Mouse (Mus musculus) right cerebral cortex, adult 2 months (tissue): ENCODE measurements at regions not wholly inside any gene's neighbourhood (a gene's known extent, or its start where the extent isn't known, plus 50 kb on each side); places are given as distances from the start of the nearest gene placed in this dataset.

Experiments
- DNase-seq, 2 experiments: peaks; one replicate each; pipeline ENCODE4 v3.0.0; 2021 to 2022; ENCODE audit warnings: low spot score in 2 of 2

DNA sequence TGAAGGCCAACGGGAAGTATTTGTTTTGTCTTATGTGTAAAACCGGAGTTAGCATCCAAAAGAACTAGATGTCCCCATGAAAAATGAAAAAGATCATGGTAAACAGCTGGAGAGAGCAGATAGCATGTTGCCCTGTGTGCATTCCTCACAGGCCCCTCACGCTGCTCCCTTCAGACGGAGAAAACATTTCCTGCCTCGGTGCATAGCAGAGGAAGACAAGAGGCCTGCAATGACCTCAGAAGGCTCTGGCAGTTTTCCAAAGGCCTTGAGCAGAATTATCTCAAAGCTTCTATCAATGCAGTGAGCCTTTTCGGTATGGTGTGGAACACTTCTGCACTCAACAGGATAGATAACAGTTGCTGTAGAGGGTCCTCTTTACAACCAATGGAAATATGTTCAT, 101.3 kb upstream of the Ccn2 start:
- DNase-seq, result no peak

GRCm38 (mm10) chr10:24519795-24520512, 75.3 kb upstream of the Ccn2 start:
- DNase-seq, result no peak

DNA sequence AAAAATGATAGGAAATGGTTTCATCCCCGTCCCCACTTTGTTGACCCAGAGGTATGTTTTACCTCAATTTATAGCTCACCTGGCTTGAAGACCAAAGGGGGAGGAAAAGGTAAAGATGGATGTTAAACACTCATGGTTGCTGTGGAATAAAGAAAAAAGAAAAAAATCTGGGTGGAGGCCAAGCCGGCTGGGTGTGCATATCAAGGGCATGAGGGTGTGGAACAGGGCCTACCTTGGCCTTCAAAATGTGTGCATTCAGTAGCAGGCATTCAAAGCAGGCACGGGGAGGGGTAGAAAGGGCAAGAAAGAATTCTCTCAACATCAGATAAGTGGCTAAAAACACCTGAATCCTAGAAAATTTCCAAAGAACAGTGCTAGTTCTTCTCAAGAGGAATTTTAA, 74.7 kb upstream of the Ccn2 start:
- no peak for DNase-seq

DNA sequence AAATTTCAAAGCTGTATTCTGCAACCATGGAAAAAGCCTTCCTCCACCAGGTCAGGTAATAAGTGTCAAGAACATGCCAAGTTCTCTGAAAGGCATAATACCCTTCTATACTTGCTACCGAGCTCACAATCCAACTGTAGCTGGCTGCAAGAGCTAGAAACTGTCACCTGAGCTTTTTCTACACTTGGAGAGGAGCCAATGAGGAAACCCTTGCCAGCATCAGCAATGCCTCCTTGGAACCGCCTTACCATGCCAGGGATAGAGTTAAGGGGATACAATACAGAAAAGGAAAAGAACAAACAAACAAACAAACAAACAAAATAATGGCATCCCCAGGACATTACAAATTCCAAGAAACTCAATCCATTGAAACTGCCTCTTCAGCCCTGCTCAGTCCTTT, 62.5 kb upstream of the Ccn2 start:
- DNase-seq, result no peak

- DNase-seq, result no peak
These were observed 60.3 kb upstream of the Ccn2 start for GRCm38 (mm10) chr10:24534901-24535300.

- no peak for DNase-seq
These were observed 59.8 kb upstream of the Ccn2 start for GRCm38 (mm10) chr10:24535461-24535860.

GRCm38 (mm10) chr10:24541990-24542389, 53.3 kb upstream of the Ccn2 start:
- no peak for DNase-seq
